Mouse (Mus musculus): Measurements from ENCODE around the gene Lnx2.

Gene Lnx2

GRCm38 (mm10) chr5:146974781-146975123 lies 101.6 kb downstream of the Lnx2 start:
- ATAC-seq (ENCODE audit: insufficient number of reproducible peaks, low FRiP score, low TSS enrichment), result no peak

GRCm38 (mm10) chr5:146973858-146974780 lies 102.3 kb downstream of the Lnx2 start:
- ATAC-seq (ENCODE audit: insufficient number of reproducible peaks, low FRiP score, low TSS enrichment), result no peak

- ATAC-seq (ENCODE audit: insufficient number of reproducible peaks, low FRiP score, low TSS enrichment), result no peak
Observed at GRCm38 (mm10) chr5:146973353-146973752, 103.0 kb downstream of the Lnx2 start.

GRCm38 (mm10) chr5:146971776-146972561 lies 104.4 kb downstream of the Lnx2 start:
- ATAC-seq (ENCODE audit: insufficient number of reproducible peaks, low FRiP score, low TSS enrichment), result no peak

- no peak for ATAC-seq (ENCODE audit: insufficient number of reproducible peaks, low FRiP score, low TSS enrichment)
Observed at GRCm38 (mm10) chr5:146968695-146969393, 107.5 kb downstream of the Lnx2 start.

Measured in cerebellum, adult (tissue).